Mouse (Mus musculus) heart, embryonic 15.5 days (tissue): ENCODE measurements around the gene Rassf5. TPM values are rescaled to one million over a fixed set of nuclear protein-coding genes. Genes with fewer than 3 reads are reported as not detected.

Source experiments
- ATAC-seq: fragments of 200-750 bp; cut with Nextera tagmentation; replicated peaks from 2 replicates; pipeline ENCODE4 v1.8.0; 2017; ENCODE audit warnings: low read depth, moderate TSS enrichment; ENCODE audit not compliant: insufficient number of reproducible peaks, insufficient read depth, low FRiP score
- H3K27ac ChIP-seq: fragments of 300-500 bp; sonication (generic); 2 replicates; pipeline ENCODE4 v1.5.1; 2015; ENCODE audit warnings: mild to moderate bottlenecking, inconsistent platforms
- H3K27me3 ChIP-seq: fragments of 300-500 bp; sonication (generic); 2 replicates; pipeline ENCODE4 v1.6.1; 2015; ENCODE audit warnings: inconsistent platforms
- H3K36me3 ChIP-seq: fragments of 300-500 bp; sonication (generic); 2 replicates; pipeline ENCODE4 v1.6.1; 2015; ENCODE audit warnings: mild to moderate bottlenecking, inconsistent platforms
- H3K4me1 ChIP-seq: fragments of 300-500 bp; sonication (generic); replicated peaks from 2 replicates; pipeline ENCODE4 v1.6.1; 2015; ENCODE audit warnings: inconsistent platforms
- H3K4me2 ChIP-seq: fragments of 300-500 bp; sonication (generic); 2 replicates; pipeline ENCODE4 v1.6.1; 2015; ENCODE audit warnings: inconsistent platforms, mild to moderate bottlenecking, moderate library complexity
- H3K4me3 ChIP-seq: fragments of 300-500 bp; sonication (generic); 2 replicates; pipeline ENCODE4 v1.5.1; 2015; ENCODE audit warnings: mild to moderate bottlenecking, inconsistent platforms
- H3K9ac ChIP-seq: fragments of 300-500 bp; sonication (generic); 2 replicates; pipeline ENCODE4 v1.6.1; 2015; ENCODE audit warnings: mild to moderate bottlenecking, inconsistent platforms
- H3K9me3 ChIP-seq: fragments of 300-500 bp; sonication (generic); replicated peaks from 2 replicates; pipeline ENCODE4 v1.6.1; 2016; ENCODE audit warnings: inconsistent platforms
- WGBS: fragments of 180-500 bp; shearing (Covaris S2); methylation state at CpG from one replicate; pipeline ENCODE4 v1.1.7; 2015; ENCODE audit warnings: mixed read lengths; 5-methylcytosine and 5-hydroxymethylcytosine counted together
- polyA plus RNA-seq: library from polyadenylated mRNA; unstranded; fragments of >200 nt; fragmentation: Nextera tagmentation; extraction: Ambion mirVana; gene quantifications from 2 replicates; pipeline ENCODE4 v1.2.1, GENCODE M21; 2015

Gene Rassf5
- polyA plus RNA-seq, result 11.0 and 16.0 TPM in 2 replicates

DNA sequence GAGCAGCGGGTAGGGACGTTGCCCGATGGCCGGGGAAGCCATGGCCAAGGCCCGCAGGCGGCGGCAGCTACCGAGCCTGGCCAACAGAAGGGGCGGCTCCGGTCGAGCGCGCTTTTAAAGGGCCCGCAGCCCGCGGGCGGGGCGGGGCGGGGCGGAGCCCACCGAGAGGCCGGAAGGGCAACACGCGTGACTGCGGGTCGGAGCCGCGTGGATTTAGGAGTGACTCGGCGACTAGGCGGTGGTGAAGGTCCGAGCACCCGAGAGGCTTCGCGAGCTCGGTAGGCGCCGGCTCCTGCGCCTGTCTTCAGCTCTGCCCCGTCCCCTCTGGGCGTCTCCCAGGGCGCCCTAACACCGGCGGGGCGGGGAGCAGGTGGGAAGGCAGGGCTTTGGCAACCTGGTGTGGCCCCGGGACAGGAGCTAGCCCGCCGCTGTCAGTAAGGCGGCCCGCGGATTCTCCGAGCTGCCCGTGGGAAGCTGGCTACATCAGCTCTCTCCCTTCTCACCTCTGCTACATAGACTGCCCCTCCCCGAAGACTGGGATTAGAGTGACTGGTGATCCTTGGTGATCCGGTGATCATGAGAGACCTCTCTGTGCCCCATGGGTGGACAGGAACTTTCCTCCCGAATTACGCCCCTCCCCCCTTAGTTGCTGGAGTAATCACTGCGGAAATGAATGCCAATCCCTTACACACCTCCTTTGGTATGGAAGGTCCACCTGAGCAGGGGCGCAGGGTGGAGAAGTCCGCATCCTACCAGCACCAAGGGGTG lies at the start of gene Rassf5:
Gene Rassf5, minus strand, starts transcription at position 170 of the 768 bp plus-strand sequence.
- peak; percentile 70 for ATAC-seq
- peak within 1 kb of the TSS; percentile 66 for H3K4me3 ChIP-seq
- H3K9me3 ChIP-seq, result no peaks in the 10 kb centered on the region
- H3K4me1 ChIP-seq, result peaks cover 31% of the 10 kb centered on the region
- H3K27ac ChIP-seq, result peak within 1 kb of the TSS; percentile 7; the same call in 1 of the 2 replicates
- peaks cover 22% of the 10 kb centered on the region for H3K27me3 ChIP-seq
- peak within 1 kb of the TSS; percentile 88 for H3K4me2 ChIP-seq
- peak within 1 kb of the TSS; percentile 67 for H3K9ac ChIP-seq
- under 1% methylated on average over 60 of the region's 60 CpGs for WGBS
- H3K36me3 ChIP-seq, result no peaks in the 10 kb centered on the region

DNA sequence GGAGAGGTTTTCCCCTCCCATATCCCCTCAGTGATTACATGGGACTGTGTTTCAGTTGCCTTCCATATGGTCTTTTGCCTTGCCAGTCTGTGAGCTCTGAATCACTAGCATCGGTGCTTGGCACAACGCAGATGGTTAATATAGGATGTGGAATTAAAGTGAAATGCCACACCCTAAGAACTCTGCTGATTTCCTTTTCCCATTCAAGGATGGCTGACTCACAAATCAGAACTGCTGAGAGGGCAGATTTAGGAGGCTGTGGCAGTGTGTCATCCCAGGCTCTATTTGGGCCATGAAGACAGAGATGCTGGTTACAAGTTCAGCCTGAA lies 48.8 kb upstream of the Rassf5 start:
- Histone ChIP-seq H3K4me2 (no peak overlapping the region), H3K27me3 (no peaks in the 10 kb centered on the region), H3K9ac (no peak overlapping the region), H3K36me3 (peaks cover 26% of the 10 kb centered on the region), H3K9me3 (no peaks in the 10 kb centered on the region), H3K4me3 (no peak overlapping the region), H3K27ac (no peak overlapping the region), H3K4me1 (peaks cover 19% of the 10 kb centered on the region)
- WGBS, result 80% methylated on average over 2 of the region's 2 CpGs
- no peak for ATAC-seq

DNA sequence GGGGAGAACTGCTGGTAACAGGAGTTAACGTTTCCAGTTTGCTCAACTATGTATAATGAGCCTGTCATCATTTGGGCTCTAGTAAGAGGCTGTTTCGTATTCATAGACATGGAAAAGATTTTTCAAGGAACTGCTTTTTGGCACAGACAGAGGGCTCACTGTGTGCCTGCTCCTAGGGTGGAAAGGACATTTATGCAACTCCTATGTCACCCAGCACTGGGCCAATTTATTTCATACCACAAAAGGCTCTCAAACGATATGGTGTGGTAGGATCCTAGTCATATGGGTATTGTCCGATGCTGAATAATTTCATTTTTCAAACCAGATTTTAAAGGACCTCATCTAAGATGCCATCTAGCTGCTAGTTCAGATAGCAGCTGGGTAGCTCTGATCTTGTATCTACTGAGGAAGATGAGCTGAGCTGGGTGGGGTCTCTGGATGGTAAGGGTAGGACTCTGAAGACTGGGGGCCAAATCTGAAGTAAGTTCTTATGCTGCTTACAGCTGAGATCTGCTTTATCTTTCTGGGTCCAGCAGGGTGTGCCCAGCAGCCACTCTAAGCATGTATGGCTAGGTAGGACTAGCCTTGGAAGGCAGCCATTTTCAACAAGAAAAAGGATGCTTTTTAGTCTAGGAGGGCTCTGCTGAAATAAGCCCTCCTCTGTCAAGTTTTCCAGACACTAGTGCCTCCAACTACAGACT lies 48.3 kb upstream of the Rassf5 start:
- Histone ChIP-seq H3K4me1 (peaks cover 19% of the 10 kb centered on the region), H3K27ac (no peak overlapping the region), H3K36me3 (peaks cover 23% of the 10 kb centered on the region), H3K27me3 (no peaks in the 10 kb centered on the region), H3K4me3 (no peak overlapping the region), H3K4me2 (no peak overlapping the region), H3K9ac (no peak overlapping the region), H3K9me3 (no peaks in the 10 kb centered on the region)
- no peak for ATAC-seq
- 87% methylated on average over 4 of the region's 4 CpGs for WGBS

DNA sequence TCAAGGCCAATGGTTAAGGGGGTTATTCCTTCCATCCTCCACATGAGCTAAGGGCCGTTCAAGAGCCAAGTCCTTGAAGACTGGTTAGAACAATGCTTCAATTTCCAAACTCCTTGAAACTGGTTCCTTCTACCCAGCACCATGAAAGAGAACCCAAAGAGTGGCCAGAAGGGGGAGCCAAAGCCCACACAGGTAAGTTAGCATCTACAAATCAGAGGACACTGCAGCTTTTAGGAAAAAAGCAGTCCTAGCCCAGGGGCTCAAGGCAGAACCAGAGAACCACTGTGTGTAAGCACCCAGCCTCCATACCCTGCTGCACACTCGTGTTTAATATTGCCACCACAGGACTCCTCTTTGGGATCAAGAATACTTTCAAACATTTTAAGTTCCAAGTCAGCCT lies 45.6 kb upstream of the Rassf5 start:
- Histone ChIP-seq H3K9ac (no peak overlapping the region), H3K4me3 (no peak overlapping the region), H3K4me2 (no peak overlapping the region), H3K27ac (no peak overlapping the region), H3K27me3 (no peaks in the 10 kb centered on the region), H3K36me3 (peaks cover 9% of the 10 kb centered on the region; the same call in 1 of the 2 replicates), H3K4me1 (peaks cover 7% of the 10 kb centered on the region), H3K9me3 (no peaks in the 10 kb centered on the region)
- 43% methylated on average over 2 of the region's 2 CpGs for WGBS
- no peak for ATAC-seq

DNA sequence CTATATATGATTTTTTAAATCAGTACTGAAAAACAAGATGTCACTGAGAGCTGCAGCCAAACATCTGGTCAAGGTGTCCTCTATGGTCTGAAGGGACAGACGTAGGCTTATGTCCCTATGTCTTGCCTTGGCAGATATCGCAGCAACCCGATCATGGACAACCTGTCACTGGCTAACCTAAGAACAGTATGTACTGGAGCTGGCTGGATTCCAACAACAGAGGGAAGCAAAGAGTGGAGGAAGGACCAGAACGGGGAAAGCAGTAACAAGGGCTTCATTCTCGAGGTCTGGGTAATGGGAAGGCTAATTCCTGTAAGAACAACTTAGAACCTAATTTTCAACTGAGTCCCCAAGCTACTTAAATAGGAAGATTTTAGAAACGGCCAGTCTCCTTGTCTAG lies 43.9 kb upstream of the Rassf5 start:
- Histone ChIP-seq H3K4me1 (no peaks in the 10 kb centered on the region), H3K4me3 (no peak overlapping the region), H3K9ac (no peak overlapping the region), H3K27ac (no peak overlapping the region), H3K36me3 (peaks cover 9% of the 10 kb centered on the region; the same call in 1 of the 2 replicates), H3K4me2 (no peak overlapping the region), H3K27me3 (no peaks in the 10 kb centered on the region), H3K9me3 (no peaks in the 10 kb centered on the region)
- no peak for ATAC-seq
- 73% methylated on average over 6 of the region's 6 CpGs for WGBS

DNA sequence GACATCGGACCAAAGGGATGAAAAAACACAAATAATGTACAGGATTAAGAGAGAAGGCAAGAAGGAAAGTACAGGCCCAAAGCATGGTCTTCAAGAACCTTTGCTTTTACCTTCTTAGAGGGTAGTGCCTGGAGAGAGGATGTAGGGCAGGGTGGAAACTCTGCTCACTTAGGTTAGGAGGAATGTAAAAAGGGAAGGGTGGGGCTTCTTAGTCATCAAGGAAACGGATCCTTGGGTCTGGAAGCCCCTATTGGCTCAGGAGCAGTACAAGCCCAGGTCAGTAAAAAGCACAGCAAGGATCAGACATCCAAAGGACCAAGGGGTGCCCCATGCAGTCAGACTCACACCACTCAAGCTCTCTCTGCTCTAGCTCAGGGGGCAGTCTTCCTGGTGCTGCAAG lies 42.2 kb upstream of the Rassf5 start:
- no peak for ATAC-seq
- H3K9me3 ChIP-seq, result no peaks in the 10 kb centered on the region
- H3K36me3 ChIP-seq, result peaks cover 3% of the 10 kb centered on the region; the same call in 1 of the 2 replicates
- 52% methylated on average over 2 of the region's 2 CpGs for WGBS
- peaks cover under 1% of the 10 kb centered on the region; the same call in 1 of the 2 replicates for H3K4me1 ChIP-seq
- H3K9ac ChIP-seq, result no peak overlapping the region
- H3K27me3 ChIP-seq, result no peaks in the 10 kb centered on the region
- no peak overlapping the region for H3K4me3 ChIP-seq
- no peak overlapping the region for H3K4me2 ChIP-seq
- H3K27ac ChIP-seq, result no peak overlapping the region

DNA sequence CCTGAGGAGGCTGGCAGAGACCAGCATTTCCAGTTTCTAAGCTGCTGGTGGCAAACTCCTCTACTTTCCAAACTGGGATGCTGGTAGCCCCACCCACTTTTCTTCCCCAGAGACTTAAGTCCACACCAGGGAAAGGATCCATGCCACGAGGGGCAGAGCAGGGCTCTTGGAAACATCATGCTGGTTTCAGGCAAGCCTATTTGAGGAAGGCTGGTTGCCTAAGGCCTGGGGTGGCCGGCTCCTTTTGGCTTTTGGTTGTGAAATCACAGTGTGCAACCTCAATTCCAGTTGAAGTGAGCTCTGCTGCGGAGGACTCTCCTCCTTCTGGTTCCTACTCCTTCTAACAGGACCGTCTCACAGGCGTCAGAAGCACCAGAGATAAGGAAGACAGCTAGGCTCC lies 41.7 kb upstream of the Rassf5 start:
- H3K27ac ChIP-seq, result no peak overlapping the region
- no peak overlapping the region for H3K4me2 ChIP-seq
- WGBS, result 49% methylated on average over 5 of the region's 5 CpGs
- no peaks in the 10 kb centered on the region for H3K36me3 ChIP-seq
- H3K4me1 ChIP-seq, result peaks cover 3% of the 10 kb centered on the region; the same call in 1 of the 2 replicates
- ATAC-seq, result no peak
- H3K27me3 ChIP-seq, result no peaks in the 10 kb centered on the region
- H3K9ac ChIP-seq, result no peak overlapping the region
- no peaks in the 10 kb centered on the region for H3K9me3 ChIP-seq
- no peak overlapping the region for H3K4me3 ChIP-seq

DNA sequence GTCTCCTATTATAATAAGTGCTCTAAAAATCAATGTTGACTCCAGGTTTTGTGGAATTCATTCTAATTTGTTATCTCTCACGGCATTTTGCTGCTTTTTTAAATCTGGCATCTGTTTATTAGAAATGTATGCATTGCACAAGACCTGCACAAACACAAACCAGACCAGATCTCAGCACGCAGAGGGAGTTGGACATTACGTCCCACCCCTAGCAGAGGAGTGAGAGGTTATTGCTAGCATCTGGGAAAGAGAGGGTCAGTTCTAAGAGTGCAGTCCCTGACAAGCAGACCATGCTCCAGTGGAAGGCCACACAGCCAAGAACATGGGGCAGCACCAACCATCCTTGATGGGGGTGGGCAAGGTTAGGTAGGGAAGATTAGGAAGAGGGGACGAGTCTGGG lies 39.6 kb upstream of the Rassf5 start:
- no peak for ATAC-seq
- Histone ChIP-seq H3K4me1 (peaks cover 7% of the 10 kb centered on the region), H3K36me3 (no peaks in the 10 kb centered on the region), H3K27ac (no peak overlapping the region), H3K4me3 (no peak overlapping the region), H3K9ac (no peak overlapping the region), H3K4me2 (no peak overlapping the region), H3K27me3 (no peaks in the 10 kb centered on the region), H3K9me3 (no peaks in the 10 kb centered on the region)
- WGBS, result 78% methylated on average over 4 of the region's 4 CpGs

DNA sequence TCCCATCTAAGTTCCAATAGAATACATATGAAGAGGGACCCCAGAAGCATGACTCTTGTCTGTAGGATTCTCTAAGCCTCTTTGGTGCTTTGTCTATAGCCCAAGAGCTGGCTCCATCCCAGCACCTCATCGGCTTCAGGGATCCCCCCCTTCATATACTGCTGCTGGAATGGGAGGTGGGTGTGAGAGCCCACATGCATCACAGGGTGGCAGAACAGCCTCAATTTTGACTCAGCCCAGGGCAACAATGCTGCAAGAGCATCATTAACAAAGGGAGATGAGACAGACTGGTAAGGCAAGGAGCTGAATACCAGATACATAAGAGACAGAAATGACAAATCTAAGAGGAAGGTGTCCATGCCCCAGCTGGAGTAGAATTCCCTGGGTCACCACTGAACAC lies 39.1 kb upstream of the Rassf5 start:
- Histone ChIP-seq H3K9ac (no peak overlapping the region), H3K4me1 (peaks cover 12% of the 10 kb centered on the region), H3K9me3 (no peaks in the 10 kb centered on the region), H3K27me3 (no peaks in the 10 kb centered on the region), H3K36me3 (no peaks in the 10 kb centered on the region), H3K4me2 (no peak overlapping the region), H3K4me3 (no peak overlapping the region), H3K27ac (no peak overlapping the region)
- ATAC-seq, result no peak
- 82% methylated on average over 1 of the region's 1 CpGs for WGBS

DNA sequence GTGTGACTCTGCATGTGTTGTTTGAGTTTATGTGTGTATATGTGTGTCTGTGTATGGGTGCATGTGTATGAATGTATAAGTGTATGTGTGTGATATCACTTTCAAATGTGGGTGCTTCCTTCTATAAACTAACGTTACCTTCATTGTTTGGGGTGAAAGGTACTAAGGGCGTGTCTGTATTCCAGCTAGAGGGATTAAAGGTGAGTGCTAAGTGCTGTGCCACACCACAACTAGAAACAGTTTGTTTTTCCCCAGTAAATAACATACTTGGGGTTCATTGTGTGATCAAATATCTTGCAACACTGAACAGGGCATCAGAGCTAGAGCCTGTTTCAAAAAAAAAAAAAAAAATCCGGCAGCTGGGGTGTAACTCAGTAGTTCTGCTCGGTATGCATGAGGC lies 36.7 kb upstream of the Rassf5 start:
- peaks cover 21% of the 10 kb centered on the region for H3K4me1 ChIP-seq
- WGBS, result 47% methylated on average over 4 of the region's 4 CpGs
- ATAC-seq, result no peak

DNA sequence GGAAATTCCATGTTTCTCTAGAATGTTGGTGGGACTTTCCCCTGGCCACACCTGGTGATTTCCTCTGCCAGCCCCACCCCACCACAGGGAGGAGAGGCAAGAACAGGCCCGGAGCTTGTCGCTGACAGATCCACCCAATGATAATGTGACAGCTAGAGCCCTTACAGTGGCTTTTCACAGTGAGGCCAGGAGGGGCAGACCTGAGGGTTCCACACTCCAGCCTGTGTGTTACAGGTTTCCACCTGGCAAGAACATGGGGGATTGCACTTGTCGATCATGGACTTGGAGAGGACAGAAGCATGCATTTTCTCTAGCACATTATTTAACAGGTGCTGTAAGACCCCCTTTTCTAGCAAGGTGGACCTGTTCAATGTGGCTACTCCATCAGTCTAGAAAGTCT lies 35.2 kb upstream of the Rassf5 start:
- H3K4me1 ChIP-seq, result peaks cover 21% of the 10 kb centered on the region
- no peak overlapping the region for H3K9ac ChIP-seq
- H3K27ac ChIP-seq, result no peak overlapping the region
- no peaks in the 10 kb centered on the region for H3K27me3 ChIP-seq
- H3K4me3 ChIP-seq, result no peak overlapping the region
- H3K4me2 ChIP-seq, result no peak overlapping the region
- 39% methylated on average over 3 of the region's 3 CpGs for WGBS
- H3K36me3 ChIP-seq, result no peaks in the 10 kb centered on the region
- no peaks in the 10 kb centered on the region for H3K9me3 ChIP-seq
- no peak for ATAC-seq

More for the DNA sequence above, 36.7 kb upstream of the Rassf5 start:
- Histone ChIP-seq H3K9ac (no peak overlapping the region), H3K4me2 (no peak overlapping the region), H3K27me3 (no peaks in the 10 kb centered on the region), H3K9me3 (no peaks in the 10 kb centered on the region), H3K36me3 (no peaks in the 10 kb centered on the region), H3K4me3 (no peak overlapping the region), H3K27ac (no peak overlapping the region)

DNA sequence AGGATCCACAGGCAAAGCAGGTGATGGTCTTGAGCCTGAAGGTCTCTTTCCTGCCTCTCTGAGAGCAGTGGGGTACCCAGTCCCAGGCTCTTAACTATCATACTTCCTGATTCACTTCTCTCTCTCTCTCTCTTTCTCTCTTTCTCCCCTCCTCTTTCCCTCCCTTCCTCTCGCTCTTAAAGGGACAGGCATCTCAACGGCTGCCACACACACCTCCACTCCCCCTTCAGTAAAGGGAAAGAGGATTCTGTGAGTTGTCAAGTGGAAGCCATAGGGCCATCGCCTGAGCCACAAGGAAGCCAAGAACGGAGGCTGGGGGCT lies 34.4 kb upstream of the Rassf5 start, which contains the start of gene Ikbke:
Gene Ikbke, minus strand, starts transcription at position 151 of the 321 bp plus-strand sequence.
- Histone ChIP-seq H3K36me3 (no peaks in the 10 kb centered on the region), H3K9me3 (no peaks in the 10 kb centered on the region), H3K4me3 (peak within 1 kb of the TSS; percentile 52), H3K4me1 (peaks cover 26% of the 10 kb centered on the region), H3K4me2 (peak within 1 kb of the TSS; percentile 66), H3K27ac (peak within 1 kb of the TSS; percentile 65), H3K9ac (peak within 1 kb of the TSS; percentile 47), H3K27me3 (no peaks in the 10 kb centered on the region)
- 26% methylated on average over 4 of the region's 4 CpGs for WGBS
- no peak for ATAC-seq
